Mouse (Mus musculus) ES-Bruce4 (cell line): ENCODE results near the gene Mark1.

Source experiments
- CTCF ChIP-seq: IDR thresholded peaks from one replicate; pipeline ENCODE4 v1.8.1; 2011; ENCODE audit warnings: low read depth, low read length
- EP300 ChIP-seq: IDR thresholded peaks from 2 replicates; pipeline ENCODE4 v1.6.1; 2011; ENCODE audit warnings: low read depth, low read length; ENCODE audit not compliant: insufficient read depth

- TF ChIP-seq CTCF = no peak
- TF ChIP-seq EP300 = no peak
Observed at GRCm38 (mm10) chr1:184905904-184906745, 93.2 kb downstream of the Mark1 start.
